Mouse (Mus musculus) layer of hippocampus, postnatal 25 days (tissue): ENCODE measurements around the gene Dock4. TPM values are rescaled to one million over a fixed set of nuclear protein-coding genes. Genes with fewer than 3 reads are reported as not detected.
A peak's percentile ranks its signal among the peaks of the same experiment; 100 is the strongest.

Experiments used
- DNase-seq, 2 experiments: peaks; one replicate each; pipeline ENCODE4 v3.0.0; 2022; ENCODE audit warnings: mixed read lengths in 2 of 2, low spot score in 1 of 2; ENCODE audit errors: extremely low spot score in 1 of 2
- total RNA-seq, 2 experiments: library from RNA; stranded (reverse); gene quantifications; 2 replicates each; pipeline ENCODE4 v1.2.3; 2021

The Dock4 gene
- total RNA-seq, 2 experiments from 2014 or later, result 205 to 242 TPM

- no peak for DNase-seq
Observed at GRCm38 (mm10) chr12:40798344-40799017, 352.7 kb downstream of the Dock4 start.

GRCm38 (mm10) chr12:40801456-40801855 is 355.7 kb downstream of the Dock4 start:
- no peak for DNase-seq

GRCm38 (mm10) chr12:40805257-40805656 is 359.5 kb downstream of the Dock4 start:
- DNase-seq, result no peak

GRCm38 (mm10) chr12:40807916-40808315 is 362.2 kb downstream of the Dock4 start:
- no peak for DNase-seq

GRCm38 (mm10) chr12:40813474-40813873 is 367.7 kb downstream of the Dock4 start:
- no peak for DNase-seq

GRCm38 (mm10) chr12:40814659-40815363 is 369.1 kb downstream of the Dock4 start:
- DNase-seq, result no peak

GRCm38 (mm10) chr12:40818046-40818708 is 372.4 kb downstream of the Dock4 start:
- no peak for DNase-seq

- no peak for DNase-seq
Observed at GRCm38 (mm10) chr12:40823631-40824030, 377.9 kb downstream of the Dock4 start.

GRCm38 (mm10) chr12:40824251-40824650 is 378.5 kb downstream of the Dock4 start:
- DNase-seq, result peak in 1 of 2 experiments; percentile 33

- DNase-seq, result no peak
Observed at GRCm38 (mm10) chr12:40825935-40826460, 380.2 kb downstream of the Dock4 start.

GRCm38 (mm10) chr12:40826491-40826890 is 380.7 kb downstream of the Dock4 start:
- no peak for DNase-seq

- no peak for DNase-seq
Observed at GRCm38 (mm10) chr12:40828025-40828424, 382.3 kb downstream of the Dock4 start.

GRCm38 (mm10) chr12:40829269-40829668 is 383.5 kb downstream of the Dock4 start:
- no peak for DNase-seq

- DNase-seq, result peak in 1 of 2 experiments; percentile 52
Observed at GRCm38 (mm10) chr12:40832157-40832556, 386.4 kb downstream of the Dock4 start.

- no peak for DNase-seq
Observed at GRCm38 (mm10) chr12:40836924-40837323, 391.2 kb downstream of the Dock4 start.

- DNase-seq, result peak; percentile 53 to 82
Observed at GRCm38 (mm10) chr12:40837597-40838337, 392.0 kb downstream of the Dock4 start.

GRCm38 (mm10) chr12:40838338-40838695 is 392.6 kb downstream of the Dock4 start:
- no peak for DNase-seq

GRCm38 (mm10) chr12:40838940-40839339 is 393.2 kb downstream of the Dock4 start:
- no peak for DNase-seq

- DNase-seq, result no peak
Observed at GRCm38 (mm10) chr12:40839817-40840216, 394.1 kb downstream of the Dock4 start.

GRCm38 (mm10) chr12:40842251-40842988 is 396.7 kb downstream of the Dock4 start:
- no peak for DNase-seq
